Mouse (Mus musculus): ENCODE results near the gene Tap1. TPM values are rescaled to one million over a fixed set of nuclear protein-coding genes. Genes with fewer than 3 reads are reported as not detected.
A peak's percentile ranks its signal among the peaks of the same experiment; 100 is the strongest.

The Tap1 gene
- polyA plus RNA-seq, 1 experiment from 2014 or later: 2.3 TPM

GRCm38 (mm10) chr17:34199050-34199619, 11.8 kb downstream of the Tap1 start:
- no peaks in the 10 kb centered on the region for H3K36me3 ChIP-seq
- no peak overlapping the region; the same call in 1 of the 2 replicates for H3K4me2 ChIP-seq
- no peak overlapping the region for H3K4me3 ChIP-seq
- H3K27ac ChIP-seq: no peak overlapping the region
- peaks cover 32% of the 10 kb centered on the region for H3K4me1 ChIP-seq
- H3K27me3 ChIP-seq (replicated peaks): peaks cover 75% of the 10 kb centered on the region
- H3K9me3 ChIP-seq (replicated peaks): no peaks in the 10 kb centered on the region
- ATAC-seq: no peak
- 67% methylated on average over 12 of the region's 12 CpGs for WGBS (ENCODE audit: insufficient replicate concordance)
- H3K9ac ChIP-seq: no peak overlapping the region

- peaks cover 67% of the 10 kb centered on the region for H3K27me3 ChIP-seq (replicated peaks)
- no peak overlapping the region for H3K9ac ChIP-seq
- no peaks in the 10 kb centered on the region for H3K36me3 ChIP-seq
- peaks cover 35% of the 10 kb centered on the region for H3K4me1 ChIP-seq
- WGBS (ENCODE audit: insufficient replicate concordance): 79% methylated on average over 10 of the region's 10 CpGs
- ATAC-seq: no peak
- no peak overlapping the region for H3K27ac ChIP-seq
- no peak overlapping the region for H3K4me2 ChIP-seq
- no peaks in the 10 kb centered on the region for H3K9me3 ChIP-seq (replicated peaks)
- H3K4me3 ChIP-seq: no peak overlapping the region
Measured at GRCm38 (mm10) chr17:34200047-34200446, 12.7 kb downstream of the Tap1 start.

- peaks cover 43% of the 10 kb centered on the region for H3K4me1 ChIP-seq
- H3K9ac ChIP-seq: no peak overlapping the region
- no peaks in the 10 kb centered on the region for H3K9me3 ChIP-seq (replicated peaks)
- H3K4me3 ChIP-seq: no peak overlapping the region
- peaks cover 64% of the 10 kb centered on the region for H3K27me3 ChIP-seq (replicated peaks)
- no peak overlapping the region for H3K27ac ChIP-seq
- WGBS (ENCODE audit: insufficient replicate concordance): 74% methylated on average over 16 of the region's 16 CpGs
- no peak overlapping the region for H3K4me2 ChIP-seq
- H3K36me3 ChIP-seq: no peaks in the 10 kb centered on the region
- ATAC-seq: no peak
Measured at GRCm38 (mm10) chr17:34200772-34201505, 13.6 kb downstream of the Tap1 start.

- Histone ChIP-seq H3K27ac (no peak overlapping the region), H3K27me3 (replicated peaks) (peaks cover 58% of the 10 kb centered on the region), H3K4me3 (no peak overlapping the region), H3K4me1 (peaks cover 39% of the 10 kb centered on the region), H3K9me3 (replicated peaks) (no peaks in the 10 kb centered on the region), H3K9ac (no peak overlapping the region), H3K4me2 (no peak overlapping the region), H3K36me3 (no peaks in the 10 kb centered on the region)
- ATAC-seq: no peak
- 62% methylated on average over 7 of the region's 7 CpGs for WGBS (ENCODE audit: insufficient replicate concordance)
Measured at GRCm38 (mm10) chr17:34201506-34202055, 14.2 kb downstream of the Tap1 start.

GRCm38 (mm10) chr17:34202760-34203442, 15.5 kb downstream of the Tap1 start:
- H3K9me3 ChIP-seq (replicated peaks): no peaks in the 10 kb centered on the region
- peaks cover 50% of the 10 kb centered on the region for H3K27me3 ChIP-seq (replicated peaks)
- H3K4me1 ChIP-seq: peaks cover 32% of the 10 kb centered on the region
- no peak overlapping the region for H3K4me2 ChIP-seq
- no peaks in the 10 kb centered on the region for H3K36me3 ChIP-seq
- no peak for ATAC-seq
- no peak overlapping the region for H3K4me3 ChIP-seq
- no peak overlapping the region for H3K27ac ChIP-seq
- WGBS (ENCODE audit: insufficient replicate concordance): 75% methylated on average over 4 of the region's 4 CpGs
- no peak overlapping the region for H3K9ac ChIP-seq

- Histone ChIP-seq H3K27ac (0 out of 2 replicates have a peak within 1 kb of the TSS, but pooled peaks have one; percentile 41), H3K36me3 (no peaks in the 10 kb centered on the region)
- no peak for ATAC-seq
Measured at GRCm38 (mm10) chr17:34203444-34203843, 16.1 kb downstream of the Tap1 start, which contains the start of gene Tap2. Gene Tap2, plus strand, starts transcription at chr17:34203527.

GRCm38 (mm10) chr17:34204303-34205010, 17.1 kb downstream of the Tap1 start:
- H3K36me3 ChIP-seq: no peaks in the 10 kb centered on the region
- ATAC-seq: peak; percentile 61
- peak overlapping the region; percentile 87 for H3K4me3 ChIP-seq
- H3K27me3 ChIP-seq (replicated peaks): peaks cover 35% of the 10 kb centered on the region
- H3K9me3 ChIP-seq (replicated peaks): no peaks in the 10 kb centered on the region
- peaks cover 31% of the 10 kb centered on the region for H3K4me1 ChIP-seq
- H3K9ac ChIP-seq: peak overlapping the region; percentile 84
- WGBS (ENCODE audit: insufficient replicate concordance): under 1% methylated on average over 44 of the region's 44 CpGs
- 0 out of 2 replicates have a peak overlapping the region, but pooled peaks have one; percentile 41 for H3K27ac ChIP-seq
- peak overlapping the region; percentile 98 for H3K4me2 ChIP-seq

More at GRCm38 (mm10) chr17:34203444-34203843, 16.1 kb downstream of the Tap1 start, which contains the start of gene Tap2:
- Histone ChIP-seq H3K4me3 (peak within 1 kb of the TSS; percentile 87), H3K4me1 (peaks cover 29% of the 10 kb centered on the region), H3K4me2 (peak within 1 kb of the TSS; percentile 98), H3K27me3 (replicated peaks) (peaks cover 45% of the 10 kb centered on the region), H3K9ac (peak within 1 kb of the TSS; percentile 84), H3K9me3 (replicated peaks) (no peaks in the 10 kb centered on the region)
- WGBS (ENCODE audit: insufficient replicate concordance): 77% methylated on average over 5 of the region's 5 CpGs

- 14% methylated on average over 18 of the region's 18 CpGs for WGBS (ENCODE audit: insufficient replicate concordance)
- H3K27me3 ChIP-seq (replicated peaks): peaks cover 31% of the 10 kb centered on the region
- H3K4me3 ChIP-seq: peak overlapping the region; percentile 87
- peaks cover 31% of the 10 kb centered on the region for H3K4me1 ChIP-seq
- H3K9me3 ChIP-seq (replicated peaks): no peaks in the 10 kb centered on the region
- peak overlapping the region; percentile 64 for H3K27ac ChIP-seq
- H3K9ac ChIP-seq: peak overlapping the region; percentile 84
- peak overlapping the region; percentile 98 for H3K4me2 ChIP-seq
- H3K36me3 ChIP-seq: no peaks in the 10 kb centered on the region
- ATAC-seq: peak; percentile 25; the same call in 1 of the 2 replicates
Measured at GRCm38 (mm10) chr17:34205021-34205745, 17.8 kb downstream of the Tap1 start.

- Histone ChIP-seq H3K9me3 (replicated peaks) (no peaks in the 10 kb centered on the region), H3K27me3 (replicated peaks) (peaks cover 26% of the 10 kb centered on the region), H3K36me3 (no peaks in the 10 kb centered on the region), H3K4me3 (peak overlapping the region; percentile 87), H3K4me1 (peaks cover 37% of the 10 kb centered on the region), H3K4me2 (peak overlapping the region; percentile 98), H3K9ac (peak overlapping the region; percentile 84), H3K27ac (peak overlapping the region; percentile 64)
- peak; percentile 54 for ATAC-seq
- WGBS (ENCODE audit: insufficient replicate concordance): 15% methylated on average over 9 of the region's 9 CpGs
Measured at GRCm38 (mm10) chr17:34205746-34206176, 18.4 kb downstream of the Tap1 start.

- no peaks in the 10 kb centered on the region for H3K9me3 ChIP-seq (replicated peaks)
- no peaks in the 10 kb centered on the region for H3K36me3 ChIP-seq
- H3K4me1 ChIP-seq: peaks cover 46% of the 10 kb centered on the region
- H3K4me2 ChIP-seq: no peak overlapping the region
- H3K9ac ChIP-seq: no peak overlapping the region
- H3K27ac ChIP-seq: no peak overlapping the region
- no peak overlapping the region for H3K4me3 ChIP-seq
- peaks cover 26% of the 10 kb centered on the region for H3K27me3 ChIP-seq (replicated peaks)
- 74% methylated on average over 5 of the region's 5 CpGs for WGBS (ENCODE audit: insufficient replicate concordance)
- no peak for ATAC-seq
Measured at GRCm38 (mm10) chr17:34206731-34207130, 19.4 kb downstream of the Tap1 start.

GRCm38 (mm10) chr17:34207456-34207855, 20.1 kb downstream of the Tap1 start:
- WGBS (ENCODE audit: insufficient replicate concordance): 41% methylated on average over 3 of the region's 3 CpGs
- Histone ChIP-seq H3K9me3 (replicated peaks) (no peaks in the 10 kb centered on the region), H3K36me3 (no peaks in the 10 kb centered on the region), H3K4me2 (no peak overlapping the region), H3K27ac (no peak overlapping the region), H3K27me3 (replicated peaks) (peaks cover 30% of the 10 kb centered on the region), H3K4me3 (no peak overlapping the region), H3K4me1 (peaks cover 50% of the 10 kb centered on the region), H3K9ac (no peak overlapping the region)
- ATAC-seq: no peak
